Mouse (Mus musculus): ENCODE data around the gene Hoxa1.

GRCm38 (mm10) chr6:52189909-52190308 is 31.8 kb upstream of the Hoxa1 start:
- TF ChIP-seq POLR2A (IDR thresholded peaks at IDR 0.05; ENCODE audit: borderline replicate concordance, extremely low read depth, insufficient read depth, insufficient read length, poor library complexity, severe bottlenecking) (no peak), CTCF (IDR thresholded peaks at IDR 0.05; ENCODE audit: borderline replicate concordance, extremely low read depth, insufficient read depth, insufficient read length) (no peak)

All from brain, embryonic 14.5 days (tissue).